Mouse (Mus musculus) olfactory bulb, adult 2 months (tissue): ENCODE measurements around the gene Dhx29.
"Not testable (repeated sequence)": the region's sequence is repeated elsewhere in the genome, so short reads cannot be mapped to it uniquely, and the experiment has no call there.

Experiments used
- CTCF ChIP-seq: fragments of 200-500 bp; IDR thresholded peaks from 2 replicates; pipeline ENCODE4 v1.5.1; 2012; ENCODE audit warnings: low read depth, mild to moderate bottlenecking, low read length, moderate library complexity; ENCODE audit not compliant: insufficient read depth
- POLR2A ChIP-seq: fragments of 200-500 bp; IDR thresholded peaks from 2 replicates; pipeline ENCODE4 v1.6.1; 2012; ENCODE audit warnings: mild to moderate bottlenecking, low read depth, low read length, moderate library complexity; ENCODE audit not compliant: insufficient read depth

DNA sequence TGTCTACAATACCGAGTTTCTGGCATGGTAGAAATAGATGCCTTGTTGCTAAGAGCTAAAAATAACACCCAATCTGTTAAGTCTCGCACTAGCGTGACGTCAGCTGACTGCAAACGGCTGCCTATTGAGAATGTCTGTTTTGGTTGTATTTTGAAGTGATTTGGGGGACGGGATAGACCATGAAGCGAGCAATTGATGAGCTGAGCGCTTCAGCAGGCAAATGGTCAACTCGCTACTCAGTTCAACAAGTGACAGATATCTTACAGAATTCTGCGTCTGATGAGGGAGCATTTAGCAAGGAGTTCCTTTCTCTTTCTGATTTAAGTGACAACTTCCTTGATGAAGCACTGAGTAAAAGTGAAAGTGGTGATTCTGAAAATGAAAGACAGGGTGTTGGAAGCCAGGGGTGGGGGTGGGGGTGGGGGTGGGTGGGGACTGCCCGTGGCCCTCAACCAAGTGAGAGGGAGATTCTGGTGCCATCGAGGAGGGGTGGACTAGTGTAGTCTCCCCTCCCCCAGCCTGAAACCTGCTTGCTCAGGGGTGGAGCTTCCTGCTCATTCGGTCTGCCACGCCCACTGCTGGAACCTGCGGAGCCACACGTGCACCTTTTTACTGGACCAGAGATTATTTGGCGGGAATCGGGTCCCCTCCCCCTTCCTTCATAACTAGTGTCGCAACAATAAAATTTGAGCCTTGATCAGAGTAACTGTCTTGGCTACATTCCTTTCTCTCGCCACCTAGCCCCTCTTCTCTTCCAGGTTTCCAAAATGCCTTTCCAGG is 86.1 kb downstream of the Dhx29 start:
- TF ChIP-seq POLR2A, CTCF: not testable (repeated sequence)
